Mouse (Mus musculus) left cerebral cortex, postnatal 4 days (tissue): ENCODE measurements around the gene Anxa7. TPM values are rescaled to one million over a fixed set of nuclear protein-coding genes. Genes with fewer than 3 reads are reported as not detected.

Source experiments
- DNase-seq: peaks from one replicate; pipeline ENCODE4 v3.0.0-alpha.2; 2022
- intact Hi-C: fragments of 180-260 bp; cut with DNase I; formaldehyde crosslinking; loops from one replicate; pipeline ENCODE4 v1.15.1; 2025
- total RNA-seq, 2 experiments: library from RNA; stranded (reverse); gene quantifications; 2 replicates each; pipeline ENCODE4 v1.2.3; 2021

Anxa7 gene
- total RNA-seq, result 10 to 100 TPM; 46.1 to 50.4 TPM

GRCm38 (mm10) chr14:20479291-20480194 lies at the start of gene Anxa7:
Anxa7 (minus strand) TSS chr14:20480133.
- peak; percentile 45 for DNase-seq
- intact Hi-C loops, result no loop called here

DNA sequence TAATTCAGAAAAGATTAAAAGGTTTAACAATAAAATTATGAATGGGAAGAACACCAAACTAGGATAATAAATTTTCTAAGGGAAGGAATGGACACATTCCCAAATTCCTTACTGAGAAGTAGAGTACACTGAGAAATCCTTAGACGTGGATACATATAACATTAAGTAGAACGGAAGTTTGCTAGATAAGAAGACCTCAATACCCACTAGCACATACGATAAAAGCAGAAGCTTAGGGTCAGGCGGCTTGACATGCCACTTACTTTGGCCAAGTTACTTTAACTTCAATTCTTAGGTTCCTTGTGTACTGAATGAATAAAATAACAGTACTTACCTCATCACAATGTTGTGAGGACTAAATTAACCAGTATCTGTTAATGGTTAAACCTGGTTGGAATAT lies 49.7 kb upstream of the Anxa7 start:
- intact Hi-C loops, result no loop called here
- no peak for DNase-seq

GRCm38 (mm10) chr14:20520179-20520578 lies 40.2 kb upstream of the Anxa7 start:
- intact Hi-C loops, result no loop called here
- no peak for DNase-seq

DNA sequence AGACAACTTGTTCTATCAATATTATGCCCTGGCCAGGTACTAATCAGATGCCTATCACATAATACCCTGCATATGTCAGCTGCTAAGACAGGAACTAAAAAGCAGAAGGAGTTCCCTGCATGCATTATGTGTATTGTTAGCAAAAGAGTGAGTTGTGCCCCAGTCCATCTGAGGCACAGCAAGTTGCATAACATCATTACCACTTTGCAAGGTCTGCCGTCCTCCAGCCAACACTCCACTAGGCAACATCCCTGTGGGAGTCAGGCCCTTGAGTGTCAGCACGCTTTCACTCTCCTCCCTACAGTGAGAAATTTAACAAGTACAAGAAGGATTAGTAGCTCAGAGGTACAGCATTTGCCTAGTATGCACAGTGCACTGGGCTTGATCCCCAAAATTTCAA lies 28.5 kb upstream of the Anxa7 start:
- DNase-seq, result no peak
- intact Hi-C loops, result no loop called here

GRCm38 (mm10) chr14:20502966-20503365 lies 23.0 kb upstream of the Anxa7 start:
- intact Hi-C loops, result no loop called here
- no peak for DNase-seq

DNA sequence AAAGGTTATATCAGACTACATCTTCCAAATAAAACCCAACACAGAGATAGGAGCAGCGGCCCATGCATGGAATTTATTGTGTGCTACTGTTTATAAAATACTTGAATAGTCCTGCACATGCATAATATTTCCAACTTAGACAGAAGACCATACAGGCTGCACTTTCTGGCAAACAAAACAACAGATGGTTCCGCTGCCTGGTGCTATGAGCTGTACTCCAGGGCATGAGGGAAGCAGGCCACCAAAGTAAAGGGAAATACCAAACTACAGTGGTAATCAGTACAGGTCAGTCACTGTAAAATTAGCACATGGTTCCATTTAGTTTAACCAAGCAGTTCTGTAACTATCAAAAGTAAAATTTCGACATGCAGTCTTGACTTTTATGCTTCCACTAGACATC lies 20.0 kb upstream of the Anxa7 start:
- intact Hi-C loops, result no loop called here
- no peak for DNase-seq

DNA sequence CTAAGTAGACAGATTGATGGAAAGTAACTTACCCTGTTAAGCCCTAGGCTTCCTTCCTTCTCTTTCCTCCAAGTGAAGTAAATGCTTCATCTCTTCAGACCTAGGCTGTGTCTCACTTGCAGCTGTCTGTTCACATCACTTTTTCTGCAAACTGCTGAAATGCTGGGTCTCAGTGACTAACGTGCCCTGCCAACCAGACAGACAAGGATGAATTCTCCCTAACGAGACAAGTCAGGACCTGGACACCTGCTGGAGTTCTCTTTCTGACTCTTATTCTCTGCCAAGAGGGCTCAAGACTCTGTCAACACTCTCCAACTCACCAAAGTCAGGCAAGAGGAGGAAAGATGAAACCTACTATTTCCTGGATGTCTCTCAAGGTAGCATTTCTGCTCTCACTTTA lies 16.7 kb upstream of the Anxa7 start, which contains the start of gene Mss51:
Gene Mss51 (minus strand): TSS at position 299 of the 400 bp plus-strand sequence.
- intact Hi-C loops, result no loop called here
- no peak for DNase-seq

DNA sequence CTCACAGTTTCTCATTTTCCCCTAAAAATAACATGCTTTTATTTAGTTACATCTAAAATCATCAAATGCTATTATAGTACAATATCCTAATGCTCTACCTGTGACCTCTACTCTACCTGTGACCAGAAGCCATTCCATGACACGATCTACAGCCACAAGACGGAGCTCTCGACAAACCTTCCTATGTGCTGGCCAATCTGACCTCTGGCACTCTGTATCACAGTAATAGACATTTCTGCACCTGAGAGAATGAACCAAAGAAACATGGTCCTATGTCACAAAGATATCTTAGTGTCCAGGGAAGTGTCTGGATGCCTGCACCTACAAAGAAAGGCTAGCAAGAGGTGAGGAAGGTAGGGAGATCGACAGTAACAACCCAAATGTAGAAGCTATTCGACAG lies 6.1 kb upstream of the Anxa7 start:
- intact Hi-C loops, result no loop called here
- no peak for DNase-seq

- no peak for DNase-seq
- intact Hi-C loops, result no loop called here
Observed at GRCm38 (mm10) chr14:20482051-20482751, 2.3 kb upstream of the Anxa7 start.

- no peak for DNase-seq
- intact Hi-C loops, result no loop called here
Observed at GRCm38 (mm10) chr14:20481211-20481610, 1.3 kb upstream of the Anxa7 start.

DNA sequence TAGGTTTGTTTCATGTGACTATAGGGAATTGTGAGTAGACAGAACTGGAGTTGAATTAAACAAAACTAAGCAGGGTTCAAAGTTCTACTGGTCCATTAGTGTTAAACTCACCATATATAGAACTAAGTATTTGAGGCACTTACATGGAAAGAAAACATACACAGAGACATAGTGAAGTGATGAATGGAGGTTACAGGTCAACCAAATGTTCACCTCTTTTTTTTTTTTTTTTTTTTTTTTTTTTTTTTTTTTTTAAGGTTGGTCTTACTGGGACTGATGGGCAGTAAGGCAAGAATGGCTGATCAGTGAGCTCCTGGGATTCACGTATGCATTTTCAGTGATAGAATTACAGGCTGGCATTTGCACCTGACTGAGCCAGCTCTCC lies 254 bp upstream of the Anxa7 start:
- intact Hi-C loops, result no loop called here
- DNase-seq, result no peak

DNA sequence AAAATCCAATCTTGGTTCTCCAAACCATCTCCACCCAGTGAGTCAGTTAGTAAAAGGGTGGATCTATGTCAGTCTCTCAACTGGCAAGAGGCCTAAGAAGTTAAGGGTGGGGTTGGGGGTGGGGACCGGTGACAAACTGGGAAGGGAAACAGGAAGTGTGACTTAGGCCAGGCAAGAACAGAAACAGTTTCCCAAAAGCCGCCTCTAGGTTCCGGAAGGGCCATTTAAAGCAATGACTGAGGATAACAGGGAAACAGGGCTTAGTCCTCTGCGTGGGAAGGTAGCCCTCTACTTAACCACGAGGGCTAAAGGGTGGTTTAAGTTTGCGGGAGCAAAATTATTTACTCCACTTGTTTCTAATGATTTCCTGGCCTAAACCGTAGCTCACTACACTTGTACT lies 1.1 kb downstream of the Anxa7 start:
- intact Hi-C loops, result no loop called here
- no peak for DNase-seq

DNA sequence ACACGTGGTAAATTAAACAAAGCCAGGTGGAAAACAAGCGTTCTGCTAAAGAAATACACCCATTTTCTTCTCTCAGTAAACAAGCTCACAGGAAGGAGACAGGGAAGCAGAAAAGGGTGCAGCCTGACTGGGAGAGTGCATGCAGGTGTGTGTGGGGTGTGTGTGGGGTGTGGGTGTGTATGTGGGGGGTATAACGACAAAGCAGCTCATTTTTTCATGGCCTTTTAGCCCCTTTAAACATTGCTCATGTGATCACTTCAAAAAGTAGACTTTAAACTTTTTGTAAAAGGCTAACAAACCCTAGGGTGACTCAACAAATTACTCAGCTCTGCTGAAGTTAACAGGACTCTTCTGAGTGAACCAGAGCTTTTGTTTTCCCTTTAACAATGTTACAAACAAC lies 1.5 kb downstream of the Anxa7 start:
- DNase-seq, result no peak
- intact Hi-C loops, result no loop called here

GRCm38 (mm10) chr14:20477261-20478025 lies 2.5 kb downstream of the Anxa7 start:
- no peak for DNase-seq
- intact Hi-C loops, result no loop called here

GRCm38 (mm10) chr14:20460216-20460615 lies 19.7 kb downstream of the Anxa7 start:
- DNase-seq, result no peak
- intact Hi-C loops, result no loop called here

- DNase-seq, result no peak
- intact Hi-C loops, result no loop called here
Observed at GRCm38 (mm10) chr14:20458378-20458777, 21.6 kb downstream of the Anxa7 start.

- intact Hi-C loops, result loop anchor here (5.0 kb wide), 1 partner anchor 41 kb away; no protein-coding TSS in a partner anchor
- DNase-seq, result no peak
Observed at GRCm38 (mm10) chr14:20452929-20453328, 27.0 kb downstream of the Anxa7 start.

DNA sequence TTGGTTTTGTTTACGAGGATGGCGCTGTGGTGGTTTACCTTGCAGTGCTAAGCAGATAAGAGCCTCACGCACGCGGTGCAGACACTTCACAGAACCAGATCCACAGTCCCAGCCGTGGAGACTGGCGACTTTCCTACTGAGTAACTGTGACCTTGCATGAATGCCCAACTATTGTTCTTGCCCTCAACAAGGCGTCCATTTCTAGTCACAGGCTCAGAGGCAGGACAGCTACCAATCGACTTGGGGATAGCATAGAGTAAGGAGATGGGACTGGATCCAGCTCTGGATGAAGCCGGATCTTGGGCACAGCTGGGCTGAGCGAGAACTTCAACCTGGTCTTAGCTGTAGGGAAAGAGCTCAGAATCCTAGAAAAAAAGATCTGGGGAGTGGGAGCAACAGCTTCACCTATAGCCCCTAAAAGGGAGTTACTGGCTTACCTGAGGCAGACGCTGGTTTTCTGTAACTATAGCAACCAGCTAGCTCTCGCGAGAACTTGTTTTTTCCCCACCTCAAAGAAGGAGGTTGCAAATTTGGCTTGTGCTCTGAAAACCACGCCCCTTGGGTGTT lies 28.1 kb downstream of the Anxa7 start, which contains the start of gene Cfap70:
Gene Cfap70 (minus strand): TSS at position 462 of the 567 bp plus-strand sequence.
- DNase-seq, result peak; percentile 48
- intact Hi-C loops, result loop anchor here (5.0 kb wide), 1 partner anchor 40 kb away; no protein-coding TSS in a partner anchor

GRCm38 (mm10) chr14:20451302-20451701 lies 28.6 kb downstream of the Anxa7 start:
- intact Hi-C loops, result loop anchor here (5.0 kb wide), 1 partner anchor 39 kb away; no protein-coding TSS in a partner anchor
- no peak for DNase-seq

- peak; percentile 8 for DNase-seq
- intact Hi-C loops, result loop anchor here (10.0 kb wide), 1 partner anchor 52 kb away; the partner anchor contains the start of gene Mrps16
Observed at GRCm38 (mm10) chr14:20447209-20447608, 32.7 kb downstream of the Anxa7 start.
